Mouse (Mus musculus) kidney, postnatal 4 days (tissue): ENCODE measurements at regions not wholly inside any gene's neighbourhood (a gene's known extent, or its start where the extent isn't known, plus 50 kb on each side); places are given as distances from the start of the nearest gene placed in this dataset.
A peak's percentile ranks its signal among the peaks of the same experiment; 100 is the strongest.

Experiments
- DNase-seq, 2 experiments: peaks; one replicate each; pipeline ENCODE4 v3.0.0; 2021; ENCODE audit warnings: mixed read lengths in 2 of 2

DNA sequence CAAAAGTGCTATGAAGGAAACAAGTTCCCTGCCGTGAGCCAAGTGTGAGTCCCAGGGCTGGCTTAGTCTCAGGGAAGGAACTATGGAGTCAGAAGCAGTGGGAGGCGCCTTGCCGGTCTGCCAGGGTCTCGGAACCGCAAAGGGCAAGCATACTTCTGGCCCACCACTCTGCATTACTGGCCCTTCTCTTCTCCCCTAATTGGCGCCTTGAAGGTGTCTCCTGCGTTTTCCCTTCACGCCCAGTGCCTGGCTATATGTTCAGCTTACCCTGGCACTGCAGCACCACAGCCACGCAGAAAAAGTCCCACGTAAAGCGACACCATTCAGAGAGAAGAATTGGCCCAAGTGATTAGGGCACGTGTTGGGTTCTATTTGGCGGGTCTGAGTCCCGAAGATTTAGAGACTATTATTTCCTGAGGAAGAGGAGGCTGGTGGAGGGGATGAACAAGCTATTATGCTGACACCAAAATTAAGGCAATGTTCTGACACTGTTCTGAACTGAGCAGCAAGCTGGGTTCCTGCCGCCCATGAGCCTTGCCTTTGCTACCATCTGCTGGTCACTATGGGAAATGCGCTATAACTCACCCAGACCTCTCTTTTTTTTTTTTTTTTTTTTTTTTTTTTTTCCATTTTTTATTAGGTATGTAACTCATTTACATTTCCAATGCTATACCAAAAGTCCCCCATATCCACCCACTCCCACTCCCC is 288.5 kb upstream of the Jmjd1c start:
- DNase-seq: peak; percentile 78 to 83

GRCm38 (mm10) chr10:66812515-66813260 is 283.2 kb upstream of the Jmjd1c start:
- DNase-seq: no peak

- peak; percentile 31 to 43 for DNase-seq
These were observed 281.9 kb upstream of the Jmjd1c start for GRCm38 (mm10) chr10:66813850-66814564.

DNA sequence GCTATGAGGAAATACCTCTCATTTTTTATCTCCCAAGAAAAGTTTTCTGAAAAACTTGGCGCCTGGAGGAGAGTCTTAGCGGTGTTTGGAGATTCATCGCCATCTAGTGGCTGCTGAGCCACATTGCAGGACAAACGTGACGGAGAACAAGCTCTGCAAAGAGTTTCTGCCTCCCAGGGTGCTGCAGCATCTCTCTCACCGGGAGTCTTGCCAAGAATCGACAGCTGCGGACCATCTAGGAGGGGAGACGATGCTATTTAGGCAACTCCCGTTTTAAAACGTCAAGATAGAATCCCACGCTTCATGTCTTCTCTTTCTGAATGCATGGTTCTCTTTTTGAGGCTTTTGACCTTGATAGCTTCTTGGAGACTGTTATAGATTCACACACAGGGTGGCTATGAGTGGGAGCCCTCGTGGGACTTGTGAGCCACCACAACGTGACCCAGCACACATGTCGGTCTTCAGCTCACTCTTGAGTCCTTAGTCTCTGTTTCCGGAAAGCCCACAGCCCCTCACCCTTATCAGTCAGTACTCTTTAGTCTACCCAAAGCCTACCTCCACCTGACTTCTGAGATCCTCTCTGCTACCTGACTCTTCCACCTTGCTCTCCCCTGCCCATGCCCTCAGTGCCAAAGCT is 281.2 kb upstream of the Jmjd1c start:
- DNase-seq: peak; percentile 95 to 96

DNA sequence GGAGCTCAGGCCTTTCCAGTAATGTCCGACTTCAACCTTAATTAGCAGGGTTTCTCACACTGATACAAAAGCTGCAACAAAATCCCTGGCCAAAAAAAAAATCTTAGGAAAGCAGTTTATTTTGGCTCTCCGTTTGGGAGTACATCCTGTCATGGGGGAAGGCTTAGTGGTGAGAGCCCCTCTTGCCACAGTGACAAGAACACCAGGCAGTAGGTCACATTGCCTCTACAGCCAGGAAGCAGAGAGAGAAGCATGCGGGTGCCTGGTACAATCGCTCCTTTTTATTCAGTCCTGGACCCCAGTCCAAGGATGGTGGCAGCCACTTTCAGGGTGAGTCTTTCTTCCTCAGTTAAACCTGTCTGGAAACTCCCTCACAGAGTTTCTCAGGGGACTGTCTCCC is 280.0 kb upstream of the Jmjd1c start:
- DNase-seq: no peak

- DNase-seq: no peak
These were observed 279.1 kb upstream of the Jmjd1c start for GRCm38 (mm10) chr10:66816776-66817175.

DNA sequence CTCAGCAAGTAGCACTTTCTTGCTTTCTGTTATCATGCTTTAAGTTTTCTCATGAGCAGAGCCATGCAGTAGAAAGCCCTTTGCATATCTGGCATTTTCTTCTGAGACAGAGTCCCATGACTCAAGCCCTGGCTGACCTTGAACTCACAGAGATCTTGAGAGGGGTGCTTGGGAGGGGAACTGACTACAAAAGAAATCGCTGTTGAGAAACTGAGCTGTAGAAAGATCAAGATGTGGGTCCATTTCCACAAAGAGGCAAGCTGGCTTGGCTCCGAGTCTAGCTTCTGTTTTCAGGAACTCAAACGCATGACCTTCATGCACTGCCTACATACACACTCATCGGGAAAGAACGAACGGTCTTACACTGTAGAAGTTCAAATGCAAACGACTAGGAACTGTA is 278.0 kb upstream of the Jmjd1c start:
- DNase-seq: no peak

DNA sequence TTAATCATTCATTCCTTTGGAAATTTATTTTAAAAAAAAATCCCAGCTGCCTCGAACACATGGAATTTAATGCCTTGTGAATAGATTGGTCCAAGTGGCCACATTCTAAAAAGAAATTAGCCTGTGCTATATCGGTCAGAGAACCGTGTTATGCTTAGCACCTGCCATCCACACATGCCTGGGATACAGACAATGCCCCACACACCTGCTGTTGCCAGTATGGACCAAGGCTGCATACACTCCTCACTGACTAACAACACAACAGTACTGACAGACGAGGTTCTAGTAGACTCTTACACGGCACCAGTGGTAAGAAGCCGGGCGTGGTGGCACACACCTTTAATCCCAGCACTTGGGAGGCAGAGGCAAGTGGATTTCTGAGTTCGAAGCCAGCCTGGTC is 276.4 kb upstream of the Jmjd1c start:
- no peak for DNase-seq

DNA sequence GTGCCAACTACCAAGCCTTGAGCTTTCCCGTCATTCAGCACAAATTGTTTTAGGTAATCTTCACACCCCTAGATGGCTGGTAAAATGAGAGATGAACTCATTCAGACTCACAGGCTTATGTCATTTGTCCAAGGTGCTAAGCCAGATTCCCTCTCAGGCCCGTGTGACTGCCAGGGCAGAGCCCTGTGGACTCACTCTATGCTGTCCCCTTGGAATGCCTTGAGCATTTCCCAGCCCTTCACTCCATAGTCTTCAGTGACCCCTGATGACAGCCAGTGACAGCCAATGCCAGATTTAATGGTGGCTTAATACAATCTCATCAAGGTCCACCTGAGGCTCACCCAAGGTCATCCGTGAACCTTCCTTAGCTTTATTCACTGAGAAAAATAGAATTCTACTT is 270.2 kb upstream of the Jmjd1c start:
- no peak for DNase-seq

DNA sequence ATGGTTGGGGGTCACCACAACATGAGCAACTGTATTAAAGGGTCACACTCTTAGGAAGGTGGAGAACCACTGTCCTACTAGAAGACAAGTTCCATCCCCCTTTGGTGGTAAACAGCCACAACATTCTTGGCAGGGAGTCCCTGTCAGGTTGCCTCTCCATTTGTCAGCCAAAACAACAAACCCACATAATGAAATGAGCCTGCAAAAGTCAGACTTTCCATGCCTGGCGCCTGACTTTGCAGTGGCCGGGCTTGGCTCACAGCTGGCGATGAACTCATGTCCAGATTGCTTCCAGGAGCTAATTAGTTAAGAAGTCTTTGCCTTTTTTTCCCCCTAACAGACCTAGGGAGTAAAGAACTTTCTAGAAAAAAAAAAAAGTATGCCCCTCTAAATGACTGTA is 269.6 kb upstream of the Jmjd1c start:
- DNase-seq: no peak

DNA sequence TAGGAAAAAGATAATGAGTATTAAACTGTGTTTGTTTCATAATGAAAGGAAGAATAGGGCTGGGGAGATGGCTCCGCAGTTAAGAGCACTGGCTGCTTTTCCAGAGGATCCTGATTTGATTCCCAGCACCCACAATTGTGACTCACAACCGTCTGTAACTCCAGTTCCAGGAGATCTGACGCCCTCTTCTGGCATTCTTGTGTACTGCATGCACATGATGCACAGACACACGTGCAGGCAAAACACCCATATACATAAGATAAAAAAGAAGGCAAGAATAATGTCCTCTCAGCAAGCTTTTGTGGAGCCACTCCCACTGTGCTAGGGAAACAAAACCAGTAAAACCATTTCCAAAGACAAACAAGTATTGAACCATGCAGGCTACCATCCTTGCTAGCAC is 261.0 kb upstream of the Jmjd1c start:
- DNase-seq: no peak

DNA sequence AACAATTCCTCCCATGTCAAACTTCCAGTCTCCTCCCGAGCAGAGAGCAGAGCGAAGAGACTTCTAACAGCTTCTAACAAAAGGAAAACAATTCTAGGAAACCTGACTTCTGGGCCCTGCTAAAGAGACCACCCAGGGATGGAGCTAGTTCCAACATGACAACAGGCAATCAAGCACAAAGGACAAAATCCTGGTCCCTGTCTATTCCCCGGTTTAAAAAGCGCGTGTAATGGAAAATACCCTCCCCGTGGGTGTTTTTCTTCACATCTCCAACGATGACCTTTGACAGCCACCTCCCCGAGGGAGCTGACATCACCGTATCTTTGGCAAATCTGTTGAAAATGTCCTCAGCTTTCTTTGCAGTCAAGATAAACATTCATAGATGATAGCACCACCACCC is 256.9 kb upstream of the Jmjd1c start:
- DNase-seq: peak; percentile 14 to 46

GRCm38 (mm10) chr10:66843258-66843657 is 252.7 kb upstream of the Jmjd1c start:
- peak in 1 of 2 experiments; percentile 12 for DNase-seq

DNA sequence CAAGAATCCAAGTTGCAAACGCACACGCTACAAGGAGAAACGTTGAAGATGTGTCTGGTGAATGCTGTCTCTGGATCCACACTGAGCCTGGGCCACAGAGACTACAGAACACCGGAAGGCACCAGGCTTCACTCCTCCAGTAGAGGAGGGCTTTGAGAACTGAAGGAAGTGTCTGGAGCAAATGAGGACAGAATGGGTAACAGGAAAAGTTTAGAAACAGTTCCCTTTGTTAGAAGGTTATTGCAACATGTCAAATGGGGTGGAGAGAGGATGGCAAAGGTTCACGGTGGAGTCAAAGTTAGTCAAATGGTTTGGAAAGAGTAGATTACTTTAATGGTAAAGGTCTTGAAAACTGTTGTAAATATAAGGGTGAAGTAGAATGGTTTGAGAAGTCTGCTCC is 247.1 kb upstream of the Jmjd1c start:
- DNase-seq: no peak

DNA sequence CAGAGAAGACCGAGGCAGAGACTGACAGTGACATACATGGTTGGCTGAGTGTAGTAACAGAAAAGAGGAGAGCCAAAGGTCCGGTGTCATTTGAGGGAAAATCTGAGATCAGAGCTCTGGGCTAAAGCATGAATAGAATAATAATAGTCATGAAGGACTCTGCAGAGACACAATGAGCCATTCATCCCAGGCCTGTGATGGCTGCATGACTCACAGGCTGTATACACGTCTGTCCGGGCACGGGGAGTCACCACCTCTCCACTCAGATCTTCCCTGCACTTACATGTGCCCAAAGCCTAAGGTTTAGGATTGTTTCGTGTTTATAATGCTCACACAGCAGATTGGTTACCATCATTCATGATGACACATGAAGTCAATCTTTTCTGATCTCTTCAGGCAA is 246.2 kb upstream of the Jmjd1c start:
- DNase-seq: no peak

GRCm38 (mm10) chr10:66850972-66851478 is 244.9 kb upstream of the Jmjd1c start:
- no peak for DNase-seq

DNA sequence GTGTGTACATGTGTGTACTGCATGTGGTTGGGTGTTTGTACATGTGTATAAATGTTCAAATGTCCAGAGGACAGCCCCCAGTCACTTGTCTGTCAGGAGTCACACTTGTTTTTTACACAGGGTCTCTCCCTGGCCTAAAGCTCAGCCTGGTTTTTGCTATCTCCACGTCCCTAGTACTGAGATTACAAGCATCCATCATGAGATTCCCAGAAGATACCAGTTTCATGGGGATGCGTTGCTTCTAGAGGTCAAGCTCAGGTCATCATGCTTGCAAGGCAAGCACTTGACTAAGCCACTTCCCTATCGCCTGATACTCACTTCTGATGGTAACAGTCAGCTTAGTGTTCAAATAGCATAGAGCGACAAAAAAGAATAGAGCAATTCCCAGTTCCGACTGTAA is 244.1 kb upstream of the Jmjd1c start:
- DNase-seq: no peak

- DNase-seq: no peak
These were observed 243.2 kb upstream of the Jmjd1c start for GRCm38 (mm10) chr10:66852708-66853107.

DNA sequence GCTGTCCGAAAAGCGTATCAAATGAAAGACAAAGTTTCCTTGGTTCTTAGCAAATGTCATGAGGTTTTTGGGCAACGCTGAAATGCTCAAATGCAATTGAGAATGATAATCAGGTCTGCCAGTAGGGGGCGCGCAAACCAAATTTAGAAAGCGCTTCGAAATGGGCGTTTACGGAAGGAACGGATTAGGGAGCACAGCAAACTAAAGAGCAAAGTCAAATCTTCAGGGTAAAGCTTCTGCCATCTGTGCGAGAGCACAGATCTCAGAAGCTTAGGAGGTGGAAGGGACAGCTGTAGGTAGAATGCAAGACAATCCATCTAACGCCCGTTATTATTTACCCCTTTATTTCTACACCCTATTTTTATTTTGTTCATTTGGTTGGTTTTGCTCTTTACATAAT is 242.7 kb upstream of the Jmjd1c start:
- DNase-seq: peak; percentile 89 to 91

GRCm38 (mm10) chr10:66854895-66855294 is 241.0 kb upstream of the Jmjd1c start:
- no peak for DNase-seq

- no peak for DNase-seq
These were observed 238.6 kb upstream of the Jmjd1c start for GRCm38 (mm10) chr10:66857330-66857729.

GRCm38 (mm10) chr10:66861421-66861820 is 234.5 kb upstream of the Jmjd1c start:
- DNase-seq: no peak
